Comparison of ENCODE assay signal across 22 mouse cellular contexts in genomic region chr9:36808126-36808785, GRCm38 (mm10). TPM values are rescaled to one million over a fixed set of nuclear protein-coding genes. Genes with fewer than 3 reads are reported as not detected.
DNase-seq lines count a peak whose midpoint lies in the region; TF ChIP-seq lines count a peak whose summit lies in the region.
"Had no signal": no experiment of that assay in that cellular context is flagged by ENCODE, and none has a peak within 500 bp of the region (broad histone marks: within the 10 kb centered on the region; RNA-seq: fewer than 3 reads in every experiment).

No protein-coding gene starts in this region.

- H3K4me3 ChIP-seq in kidney, adult 2 months (ENCODE audit: insufficient read depth, low read depth, low read length), result no peak overlapping the region
- H3K4me3 ChIP-seq: embryonic facial prominence, embryonic 15.5 days; erythroblast, embryonic 14.5 days; forebrain, embryonic 15.5 days; heart, adult 2 months; heart, embryonic 15.5 days; hindbrain, embryonic 13.5 days had no signal

- peaks cover 2% of the 10 kb centered on the region; the same call in 1 of the 2 replicates for H3K4me1 ChIP-seq in kidney, adult 2 months (ENCODE audit: control insufficient read depth, insufficient read depth, low read length)
- H3K4me1 ChIP-seq: embryonic facial prominence, embryonic 15.5 days; forebrain, embryonic 15.5 days; heart, embryonic 15.5 days; hindbrain, embryonic 13.5 days had no signal

- no peak overlapping the region for H3K27ac ChIP-seq in kidney, adult 2 months (ENCODE audit: insufficient read depth, low read depth, low read length)
- H3K27ac ChIP-seq: embryonic facial prominence, embryonic 15.5 days; forebrain, embryonic 15.5 days; heart, adult 2 months; heart, embryonic 15.5 days; hindbrain, embryonic 13.5 days; hindbrain, postnatal 0 days had no signal

- H3K36me3 ChIP-seq in kidney, adult 2 months (ENCODE audit: control insufficient read depth, insufficient read depth, low read length), result no peaks in the 10 kb centered on the region
- H3K36me3 ChIP-seq: embryonic facial prominence, embryonic 15.5 days; forebrain, embryonic 15.5 days; heart, embryonic 15.5 days; hindbrain, embryonic 13.5 days had no signal

- no peak for TF ChIP-seq CTCF in kidney, adult 2 months (conservative IDR thresholded peaks at IDR 0.05; ENCODE audit: insufficient read depth, insufficient read length, low read depth, low read length)
- no peak for TF ChIP-seq CTCF in brain, embryonic 14.5 days (IDR thresholded peaks at IDR 0.05; ENCODE audit: borderline replicate concordance, extremely low read depth, insufficient read depth, insufficient read length)

- 49% methylated on average over 5 of the region's 5 CpGs for WGBS in kidney, adult 2 months

- DNase-seq in kidney, adult 2 months, result peak; percentile 20
- no peak for DNase-seq in kidney, postnatal 10 days
- DNase-seq in layer of hippocampus, adult 9-11 months, result peak; percentile 69
- no peak for DNase-seq in layer of hippocampus, postnatal 36 days
- DNase-seq in brain, adult 2 months (ENCODE audit: low read depth, low spot score), result peak; percentile 36
- peak; percentile 52 for DNase-seq in brain, embryonic 14.5 days (ENCODE audit: low read depth)
- DNase-seq: adrenal gland, adult 2 months; adrenal gland, postnatal 25 days; cerebellum, adult 11 months; cerebellum, adult 8-10 months; cerebellum, postnatal 14 days; embryo, embryonic 11 days; gastrocnemius, postnatal 14 days; heart, adult 2 months; heart, postnatal 14 days had no signal

- TF ChIP-seq POLR2A in kidney, adult 2 months (IDR thresholded peaks at IDR 0.05; ENCODE audit: low read depth, low read length), result no peak
- TF ChIP-seq POLR2A in brain, embryonic 14.5 days (IDR thresholded peaks at IDR 0.05; ENCODE audit: borderline replicate concordance, extremely low read depth, insufficient read depth, insufficient read length, poor library complexity, severe bottlenecking), result no peak

- no peaks in the 10 kb centered on the region for H3K27me3 ChIP-seq in kidney, adult 2 months (replicated peaks; ENCODE audit: control insufficient read depth, insufficient read depth, low read length)
- H3K27me3 ChIP-seq: embryonic facial prominence, embryonic 15.5 days; forebrain, embryonic 15.5 days; heart, embryonic 15.5 days; hindbrain, embryonic 13.5 days had no signal

RNA-seq across cellular contexts. Expression of gene Ei24, which starts 11.1 kb away (rescaled TPM):
- 85.9 and 94.1 TPM in 2 replicates for polyA plus RNA-seq in kidney, adult 2 months (2012; rRNA removed)
- total RNA-seq in layer of hippocampus, postnatal 36 days (2021), result 100 to 1,000 TPM in 1 of 2 experiments, 10 to 100 TPM in 1; 90.0 to 100 TPM
- polyA plus RNA-seq in brain, embryonic 14.5 days (2012; rRNA removed), result 117 and 122 TPM in 2 replicates

RNA-seq across cellular contexts. Expression of gene Fez1, which starts 13.4 kb away (rescaled TPM):
- 0.33 and 0.60 TPM in 2 replicates for polyA plus RNA-seq in kidney, adult 2 months (2012; rRNA removed)
- 100 to 1,000 TPM; 287 to 299 TPM for total RNA-seq in layer of hippocampus, postnatal 36 days (2021)
- 326 and 357 TPM in 2 replicates for polyA plus RNA-seq in brain, embryonic 14.5 days (2012; rRNA removed)
- total RNA-seq: common myeloid progenitor, adult 5-6 weeks had no signal
- polyA plus RNA-seq: erythroblast, embryonic 14.5 days had no signal

RNA-seq across cellular contexts. Expression of gene Stt3a, which starts 40.8 kb away (rescaled TPM):
- polyA plus RNA-seq in kidney, adult 2 months (2012; rRNA removed), result 194 and 199 TPM in 2 replicates
- total RNA-seq in layer of hippocampus, postnatal 36 days (2021), result 10 to 100 TPM; 73.0 to 81.6 TPM
- 86.6 and 96.4 TPM in 2 replicates for polyA plus RNA-seq in brain, embryonic 14.5 days (2012; rRNA removed)

Comparison
In these comparisons a context has a peak if more than half of its experiments do, and no peak if none do; other contexts are left out.
1. DNase-seq: peak in kidney, adult 2 months (single experiment), layer of hippocampus, adult 9-11 months (single experiment), brain, adult 2 months (single experiment) and brain, embryonic 14.5 days (single experiment); none in kidney, postnatal 10 days (single experiment) and layer of hippocampus, postnatal 36 days (0 of 2).
2. RNA of gene Fez1, which starts 13.4 kb away (polyA plus RNA-seq): 326 to 357 TPM in brain, embryonic 14.5 days; 0.33 to 0.60 TPM in kidney, adult 2 months; every median in the first group is over 100 times any median in the second.